Mouse (Mus musculus): ENCODE data around the gene Cavin1. TPM values are rescaled to one million over a fixed set of nuclear protein-coding genes. Genes with fewer than 3 reads are reported as not detected.

Gene Cavin1
- polyA plus RNA-seq, 1 experiment from 2014 or later, result 40.0 TPM

DNA sequence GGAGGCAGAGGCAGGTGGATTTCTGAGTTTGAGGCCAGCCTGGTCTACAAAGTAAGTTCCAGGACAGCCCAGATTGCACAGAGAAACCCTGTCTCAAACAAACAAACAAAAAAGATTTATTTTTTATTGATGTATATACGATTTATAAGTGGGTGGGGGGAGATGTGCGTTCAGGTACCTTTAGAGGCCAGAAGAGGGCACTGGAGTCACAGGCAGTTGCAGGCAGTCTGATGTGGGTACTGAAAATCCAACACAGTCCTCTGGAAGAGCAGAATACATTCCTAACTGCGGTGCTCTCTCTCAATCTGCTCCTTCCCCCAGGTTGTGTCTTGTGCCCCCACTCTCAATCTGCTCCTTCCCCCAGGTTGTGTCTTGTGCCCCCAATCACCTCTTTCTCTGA lies 14.9 kb upstream of the Cavin1 start:
- H3K4me1 ChIP-seq (ENCODE audit: control insufficient read depth, insufficient read depth, low read length), result 0 out of 2 replicates have a peak, but pooled peaks cover 4% of the 10 kb centered on the region
- no peak overlapping the region for H3K4me2 ChIP-seq (ENCODE audit: low read length)
- H3K4me3 ChIP-seq (ENCODE audit: low read depth, low read length), result no peak overlapping the region
- no peak for ATAC-seq
- H3K9ac ChIP-seq (ENCODE audit: low read depth, low read length), result no peak overlapping the region
- 0 out of 2 replicates have a peak, but pooled peaks cover 4% of the 10 kb centered on the region for H3K27me3 ChIP-seq (ENCODE audit: control insufficient read depth, insufficient read depth, low read depth, low read length)
- no peaks in the 10 kb centered on the region for H3K9me3 ChIP-seq (replicated peaks; ENCODE audit: control insufficient read depth, low read length, poor library complexity, severe bottlenecking)
- no peaks in the 10 kb centered on the region for H3K36me3 ChIP-seq (ENCODE audit: control insufficient read depth, insufficient read depth, low read length)
- 62% methylated on average over 3 of the region's 3 CpGs for WGBS
- no peak overlapping the region for H3K27ac ChIP-seq (ENCODE audit: low read length)

DNA sequence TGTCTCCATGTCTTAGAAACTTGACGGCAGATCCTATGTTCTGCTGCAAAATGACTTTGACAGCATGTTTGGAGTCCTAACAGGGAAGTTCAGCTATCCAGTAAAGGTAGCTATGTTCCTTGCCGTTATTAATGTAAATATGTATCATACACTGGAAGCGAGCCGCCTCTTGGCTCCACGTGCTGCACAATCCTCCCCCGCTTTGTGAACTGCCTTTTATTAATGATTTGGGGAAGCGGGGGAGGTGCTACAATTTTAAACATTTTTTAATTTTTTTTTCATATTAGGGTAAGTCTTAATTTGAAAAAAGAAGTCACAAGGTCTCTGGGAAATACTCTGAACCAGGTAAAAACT lies 13.1 kb upstream of the Cavin1 start:
- no peak overlapping the region for H3K27ac ChIP-seq (ENCODE audit: low read length)
- no peak for ATAC-seq
- H3K36me3 ChIP-seq (ENCODE audit: control insufficient read depth, insufficient read depth, low read length), result no peaks in the 10 kb centered on the region
- no peak overlapping the region for H3K4me2 ChIP-seq (ENCODE audit: low read length)
- H3K27me3 ChIP-seq (ENCODE audit: control insufficient read depth, insufficient read depth, low read depth, low read length), result 0 out of 2 replicates have a peak, but pooled peaks cover 4% of the 10 kb centered on the region
- H3K4me3 ChIP-seq (ENCODE audit: low read depth, low read length), result no peak overlapping the region
- 0 out of 2 replicates have a peak, but pooled peaks cover 4% of the 10 kb centered on the region for H3K4me1 ChIP-seq (ENCODE audit: control insufficient read depth, insufficient read depth, low read length)
- no peak overlapping the region for H3K9ac ChIP-seq (ENCODE audit: low read depth, low read length)
- WGBS, result 79% methylated on average over 7 of the region's 7 CpGs
- H3K9me3 ChIP-seq (replicated peaks; ENCODE audit: control insufficient read depth, low read length, poor library complexity, severe bottlenecking), result no peaks in the 10 kb centered on the region

DNA sequence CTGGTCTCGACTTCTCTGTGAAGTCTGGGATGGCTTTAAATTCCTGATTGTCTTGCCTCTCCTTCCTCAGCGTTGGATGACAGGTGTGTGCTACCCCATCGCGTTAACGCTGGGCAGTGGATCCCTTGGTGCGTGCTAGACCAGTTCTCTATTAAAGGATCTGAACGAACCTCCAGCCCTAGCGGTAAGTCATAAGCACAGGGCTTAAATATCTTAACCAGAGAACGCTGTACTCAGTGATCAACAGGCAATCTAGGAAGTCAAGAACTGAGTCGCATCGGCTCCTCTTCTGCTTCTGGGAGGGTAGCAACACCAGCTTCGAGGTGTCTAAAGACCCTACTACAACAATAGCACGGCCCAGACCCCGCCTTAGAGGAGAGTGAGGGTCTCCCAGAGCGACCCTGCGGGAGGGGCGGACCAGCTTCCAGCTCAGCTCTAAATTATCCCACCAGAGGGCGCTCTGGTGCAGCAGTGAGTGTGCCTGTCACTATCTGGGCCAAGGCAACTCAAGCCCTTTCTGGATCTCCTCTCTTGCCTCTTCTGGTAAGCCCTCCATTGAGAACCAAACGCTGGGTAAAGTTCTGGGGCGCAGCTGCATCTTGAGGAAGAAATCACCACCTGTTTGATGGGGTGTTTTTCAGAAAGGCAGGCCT lies 12.6 kb upstream of the Cavin1 start:
- Histone ChIP-seq H3K27me3 (ENCODE audit: control insufficient read depth, insufficient read depth, low read depth, low read length) (0 out of 2 replicates have a peak, but pooled peaks cover 4% of the 10 kb centered on the region), H3K4me3 (ENCODE audit: low read depth, low read length) (peak overlapping the region; percentile 43), H3K4me2 (ENCODE audit: low read length) (peak overlapping the region; percentile 79), H3K36me3 (ENCODE audit: control insufficient read depth, insufficient read depth, low read length) (no peaks in the 10 kb centered on the region), H3K9me3 (replicated peaks; ENCODE audit: control insufficient read depth, low read length, poor library complexity, severe bottlenecking) (no peaks in the 10 kb centered on the region), H3K4me1 (ENCODE audit: control insufficient read depth, insufficient read depth, low read length) (0 out of 2 replicates have a peak, but pooled peaks cover 4% of the 10 kb centered on the region), H3K27ac (ENCODE audit: low read length) (0 out of 2 replicates have a peak overlapping the region, but pooled peaks have one; percentile 17), H3K9ac (ENCODE audit: low read depth, low read length) (peak overlapping the region; percentile 55; the same call in 1 of the 2 replicates)
- peak; percentile 62; the same call in 1 of the 2 replicates for ATAC-seq
- WGBS, result 3% methylated on average over 20 of the region's 20 CpGs

DNA sequence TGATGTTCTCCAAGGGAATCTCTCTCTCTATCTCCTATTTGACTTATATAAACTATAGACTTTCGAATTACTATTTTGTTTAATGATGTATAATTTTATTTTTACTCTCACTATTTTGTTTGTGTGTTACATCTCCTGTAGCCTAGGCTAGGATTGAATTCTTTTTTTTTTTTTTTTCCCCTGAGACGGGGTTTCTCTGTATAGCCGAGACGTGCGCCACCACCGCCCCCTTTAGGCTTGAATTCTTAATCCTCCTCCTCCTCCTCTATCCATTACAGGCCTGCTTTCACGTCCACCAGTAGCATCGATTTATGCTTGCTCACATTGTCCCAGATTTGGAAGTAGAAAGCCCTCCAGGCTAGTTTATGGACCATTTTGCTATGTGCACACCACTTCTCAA lies 11.4 kb upstream of the Cavin1 start:
- H3K4me1 ChIP-seq (ENCODE audit: control insufficient read depth, insufficient read depth, low read length), result 0 out of 2 replicates have a peak, but pooled peaks cover 4% of the 10 kb centered on the region
- 13% methylated on average over 8 of the region's 8 CpGs for WGBS
- 0 out of 2 replicates have a peak, but pooled peaks cover 4% of the 10 kb centered on the region for H3K27me3 ChIP-seq (ENCODE audit: control insufficient read depth, insufficient read depth, low read depth, low read length)
- H3K9ac ChIP-seq (ENCODE audit: low read depth, low read length), result no peak overlapping the region
- no peaks in the 10 kb centered on the region for H3K9me3 ChIP-seq (replicated peaks; ENCODE audit: control insufficient read depth, low read length, poor library complexity, severe bottlenecking)
- no peaks in the 10 kb centered on the region for H3K36me3 ChIP-seq (ENCODE audit: control insufficient read depth, insufficient read depth, low read length)
- no peak overlapping the region for H3K4me2 ChIP-seq (ENCODE audit: low read length)
- no peak for ATAC-seq
- H3K4me3 ChIP-seq (ENCODE audit: low read depth, low read length), result no peak overlapping the region
- H3K27ac ChIP-seq (ENCODE audit: low read length), result no peak overlapping the region

DNA sequence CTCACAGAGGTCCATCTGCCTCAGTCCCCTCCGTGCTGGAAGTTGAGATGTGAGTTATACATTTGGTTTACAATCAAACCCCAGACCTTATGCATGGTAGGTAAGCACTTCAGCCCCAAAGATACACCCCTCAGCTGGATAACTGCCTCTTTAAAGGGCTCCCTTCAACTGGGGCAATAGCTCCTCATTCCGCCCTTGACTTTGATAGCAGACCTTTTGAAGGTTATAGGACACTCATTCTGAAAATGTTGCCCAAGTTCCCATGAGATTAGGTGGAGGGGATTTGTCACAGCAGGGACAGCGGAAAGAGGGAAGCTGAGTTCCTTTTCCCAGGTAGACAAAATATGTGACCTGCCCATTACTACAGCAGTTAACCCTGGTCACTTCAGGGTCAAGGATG lies 10.5 kb upstream of the Cavin1 start:
- 0 out of 2 replicates have a peak, but pooled peaks cover 4% of the 10 kb centered on the region for H3K27me3 ChIP-seq (ENCODE audit: control insufficient read depth, insufficient read depth, low read depth, low read length)
- no peak overlapping the region for H3K4me3 ChIP-seq (ENCODE audit: low read depth, low read length)
- WGBS, result 61% methylated on average over 3 of the region's 3 CpGs
- ATAC-seq, result no peak
- no peak overlapping the region for H3K4me2 ChIP-seq (ENCODE audit: low read length)
- no peak overlapping the region for H3K9ac ChIP-seq (ENCODE audit: low read depth, low read length)
- no peaks in the 10 kb centered on the region for H3K9me3 ChIP-seq (replicated peaks; ENCODE audit: control insufficient read depth, low read length, poor library complexity, severe bottlenecking)
- H3K36me3 ChIP-seq (ENCODE audit: control insufficient read depth, insufficient read depth, low read length), result no peaks in the 10 kb centered on the region
- 0 out of 2 replicates have a peak, but pooled peaks cover 4% of the 10 kb centered on the region for H3K4me1 ChIP-seq (ENCODE audit: control insufficient read depth, insufficient read depth, low read length)
- no peak overlapping the region for H3K27ac ChIP-seq (ENCODE audit: low read length)

DNA sequence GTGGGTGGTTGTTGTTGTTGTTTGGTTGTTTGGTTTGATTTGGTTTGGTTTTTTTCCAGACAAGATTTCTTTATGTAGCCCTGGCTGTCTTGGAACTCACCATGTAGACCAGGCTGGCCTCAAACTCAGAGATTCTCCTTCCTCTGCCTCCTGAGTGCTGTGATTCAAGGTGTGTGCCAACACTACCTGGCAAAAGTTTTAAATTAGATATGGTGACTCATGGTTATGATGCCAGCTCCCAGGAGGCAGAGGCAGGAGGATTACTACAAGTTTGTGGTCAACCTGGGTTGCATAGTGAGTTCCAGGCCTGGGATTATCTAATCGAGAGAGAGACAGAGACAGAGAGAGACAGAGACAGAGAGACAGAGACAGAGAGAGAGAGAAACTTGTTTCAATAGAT lies 9.8 kb upstream of the Cavin1 start:
- Histone ChIP-seq H3K36me3 (ENCODE audit: control insufficient read depth, insufficient read depth, low read length) (no peaks in the 10 kb centered on the region), H3K27me3 (ENCODE audit: control insufficient read depth, insufficient read depth, low read depth, low read length) (0 out of 2 replicates have a peak, but pooled peaks cover 4% of the 10 kb centered on the region), H3K9me3 (replicated peaks; ENCODE audit: control insufficient read depth, low read length, poor library complexity, severe bottlenecking) (no peaks in the 10 kb centered on the region), H3K4me1 (ENCODE audit: control insufficient read depth, insufficient read depth, low read length) (0 out of 2 replicates have a peak, but pooled peaks cover 4% of the 10 kb centered on the region), H3K9ac (ENCODE audit: low read depth, low read length) (no peak overlapping the region), H3K4me3 (ENCODE audit: low read depth, low read length) (no peak overlapping the region), H3K27ac (ENCODE audit: low read length) (no peak overlapping the region), H3K4me2 (ENCODE audit: low read length) (no peak overlapping the region)
- WGBS, result 75% methylated on average over 1 of the region's 1 CpGs
- no peak for ATAC-seq

DNA sequence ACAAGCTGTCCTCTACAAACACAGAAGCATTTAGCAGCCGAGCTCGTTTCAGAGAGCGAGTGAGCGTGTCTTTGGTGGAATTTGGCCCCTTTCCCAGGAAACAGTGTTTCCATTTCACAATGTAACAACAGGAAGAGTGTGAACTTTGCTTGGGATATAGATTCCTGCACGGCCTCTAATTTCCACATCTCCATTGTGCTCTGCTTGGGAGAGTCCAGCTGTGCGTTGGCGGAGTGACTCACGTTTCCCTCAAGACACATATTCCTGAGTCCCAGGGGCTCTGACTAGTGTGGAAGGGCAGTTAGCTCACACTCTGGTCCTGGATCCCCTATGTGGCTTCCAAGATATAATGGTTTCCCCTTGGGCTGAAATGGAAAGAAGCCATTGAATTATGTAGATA lies 9.2 kb upstream of the Cavin1 start:
- Histone ChIP-seq H3K4me2 (ENCODE audit: low read length) (no peak overlapping the region), H3K27ac (ENCODE audit: low read length) (no peak overlapping the region), H3K36me3 (ENCODE audit: control insufficient read depth, insufficient read depth, low read length) (no peaks in the 10 kb centered on the region), H3K4me3 (ENCODE audit: low read depth, low read length) (no peak overlapping the region), H3K27me3 (ENCODE audit: control insufficient read depth, insufficient read depth, low read depth, low read length) (0 out of 2 replicates have a peak, but pooled peaks cover 4% of the 10 kb centered on the region), H3K4me1 (ENCODE audit: control insufficient read depth, insufficient read depth, low read length) (0 out of 2 replicates have a peak, but pooled peaks cover 4% of the 10 kb centered on the region), H3K9ac (ENCODE audit: low read depth, low read length) (no peak overlapping the region), H3K9me3 (replicated peaks; ENCODE audit: control insufficient read depth, low read length, poor library complexity, severe bottlenecking) (no peaks in the 10 kb centered on the region)
- 60% methylated on average over 8 of the region's 8 CpGs for WGBS
- ATAC-seq, result no peak

DNA sequence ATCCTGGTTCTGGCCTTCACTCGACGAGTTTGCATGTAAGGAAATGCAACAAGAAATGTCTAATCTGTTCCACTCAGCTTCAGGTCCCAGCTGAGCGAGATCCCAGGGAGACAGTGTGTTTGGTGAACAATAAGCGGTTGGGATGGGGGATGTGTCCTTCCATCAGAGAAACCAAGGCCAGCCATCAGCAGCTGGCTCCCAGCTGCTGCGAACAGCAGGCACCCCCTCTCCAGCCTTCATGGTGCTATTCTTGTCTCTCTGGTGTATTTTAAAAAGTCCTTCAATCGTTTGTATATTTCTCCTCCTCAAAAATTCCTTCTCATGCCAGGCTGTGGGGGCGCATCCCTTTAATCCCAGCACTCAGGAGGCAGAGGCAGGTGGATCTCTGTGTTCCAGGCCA lies 4.6 kb upstream of the Cavin1 start:
- no peak overlapping the region for H3K27ac ChIP-seq (ENCODE audit: low read length)
- H3K4me3 ChIP-seq (ENCODE audit: low read depth, low read length), result no peak overlapping the region
- no peak for ATAC-seq
- H3K36me3 ChIP-seq (ENCODE audit: control insufficient read depth, insufficient read depth, low read length), result no peaks in the 10 kb centered on the region
- no peak overlapping the region for H3K4me2 ChIP-seq (ENCODE audit: low read length)
- no peak overlapping the region for H3K9ac ChIP-seq (ENCODE audit: low read depth, low read length)
- peaks cover 30% of the 10 kb centered on the region for H3K27me3 ChIP-seq (ENCODE audit: control insufficient read depth, insufficient read depth, low read depth, low read length)
- H3K9me3 ChIP-seq (replicated peaks; ENCODE audit: control insufficient read depth, low read length, poor library complexity, severe bottlenecking), result no peaks in the 10 kb centered on the region
- WGBS, result 70% methylated on average over 7 of the region's 7 CpGs
- peaks cover under 1% of the 10 kb centered on the region for H3K4me1 ChIP-seq (ENCODE audit: control insufficient read depth, insufficient read depth, low read length)

DNA sequence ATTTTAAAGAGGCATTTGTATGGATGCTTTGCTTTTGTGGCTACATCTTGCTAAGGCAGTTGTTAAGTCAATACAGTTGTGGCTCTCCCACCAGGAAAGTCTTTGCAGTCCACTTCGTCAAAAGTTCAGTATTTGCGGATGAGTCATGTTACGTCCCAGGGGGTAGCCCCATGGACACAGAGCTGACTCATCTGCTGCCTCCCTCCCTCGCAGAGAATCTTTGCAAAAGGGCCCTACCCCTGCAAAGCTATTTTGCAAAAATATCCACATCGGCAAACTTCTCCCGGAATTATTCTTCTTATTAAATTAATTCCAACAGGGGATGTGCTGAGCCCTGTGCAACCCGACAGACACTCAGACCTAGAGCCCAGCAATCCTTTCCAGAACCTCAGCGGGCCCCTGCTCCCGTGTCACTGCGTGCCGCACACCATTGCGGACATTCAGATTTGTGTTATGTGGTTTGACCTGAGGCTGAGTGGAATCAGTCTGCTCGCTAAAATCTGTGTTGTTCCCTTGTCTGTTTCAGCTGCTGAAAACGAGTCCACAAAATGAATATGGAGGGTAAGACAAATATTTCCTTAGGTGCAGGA lies 3.8 kb upstream of the Cavin1 start:
- Histone ChIP-seq H3K36me3 (ENCODE audit: control insufficient read depth, insufficient read depth, low read length) (no peaks in the 10 kb centered on the region), H3K27ac (ENCODE audit: low read length) (no peak overlapping the region)
- 78% methylated on average over 14 of the region's 14 CpGs for WGBS

More for the DNA sequence above, 3.8 kb upstream of the Cavin1 start:
- Histone ChIP-seq H3K4me2 (ENCODE audit: low read length) (no peak overlapping the region), H3K4me3 (ENCODE audit: low read depth, low read length) (no peak overlapping the region), H3K27me3 (ENCODE audit: control insufficient read depth, insufficient read depth, low read depth, low read length) (peaks cover 37% of the 10 kb centered on the region), H3K9me3 (replicated peaks; ENCODE audit: control insufficient read depth, low read length, poor library complexity, severe bottlenecking) (no peaks in the 10 kb centered on the region), H3K4me1 (ENCODE audit: control insufficient read depth, insufficient read depth, low read length) (peaks cover 6% of the 10 kb centered on the region), H3K9ac (ENCODE audit: low read depth, low read length) (no peak overlapping the region)
- ATAC-seq, result no peak
